Mouse (Mus musculus) liver, embryonic 14.5 days (tissue): ENCODE measurements around the gene Pyroxd2. TPM values are rescaled to one million over a fixed set of nuclear protein-coding genes. Genes with fewer than 3 reads are reported as not detected.

Source experiments
- ATAC-seq: fragments of 200-750 bp; cut with Nextera tagmentation; 2 replicates; pipeline ENCODE4 v1.8.0; 2017; ENCODE audit warnings: moderate number of reproducible peaks, mild to moderate bottlenecking, moderate library complexity; ENCODE audit not compliant: insufficient read depth
- DNase-seq, 3 experiments: peaks; one replicate each; pipeline ENCODE4 v3.0.0-alpha.2; 2012 to 2013; ENCODE audit warnings: low read depth in 3 of 3, low spot score in 3 of 3
- H3K27ac ChIP-seq: fragments of 300-500 bp; sonication (generic); 2 replicates; pipeline ENCODE4 v1.5.1; 2014; ENCODE audit warnings: moderate library complexity, mild to moderate bottlenecking, control low read depth, inconsistent platforms
- H3K27me3 ChIP-seq: fragments of 300-500 bp; sonication (generic); 2 replicates; pipeline ENCODE4 v1.6.1; 2014; ENCODE audit warnings: mild to moderate bottlenecking, low read length, moderate library complexity; ENCODE audit not compliant: control insufficient read depth, insufficient read depth
- H3K36me3 ChIP-seq: fragments of 300-500 bp; sonication (generic); replicated peaks from 2 replicates; pipeline ENCODE4 v1.6.1; 2014; ENCODE audit warnings: low read depth; ENCODE audit not compliant: control insufficient read depth, insufficient read depth
- H3K4me1 ChIP-seq, 2 experiments: fragments of 200-500 bp in 1 of 2; fragments of 300-500 bp in 1 of 2; sonication (generic) in 1 of 2; replicated peaks; 2 replicates each; pipeline ENCODE4 v1.6.1; 2012 to 2014; ENCODE audit warnings: antibody characterized with exemption in 1 of 2, inconsistent platforms in 1 of 2, low read length in 1 of 2; ENCODE audit not compliant: control insufficient read depth in 2 of 2, insufficient read depth in 2 of 2
- H3K4me2 ChIP-seq: fragments of 300-500 bp; sonication (generic); 2 replicates; pipeline ENCODE4 v1.6.1; 2014; ENCODE audit warnings: low read depth, mild to moderate bottlenecking, control low read depth, moderate library complexity
- H3K4me3 ChIP-seq, 2 experiments: fragments of 200-500 bp in 1 of 2; fragments of 300-500 bp in 1 of 2; sonication (generic) in 1 of 2; 2 replicates each; pipeline ENCODE4 v1.5.1; 2012 to 2014; ENCODE audit warnings: low read depth in 2 of 2, low read length in 2 of 2, mild to moderate bottlenecking in 2 of 2, control low read depth in 1 of 2, inconsistent platforms in 1 of 2, moderate library complexity in 1 of 2; ENCODE audit not compliant: insufficient read depth in 1 of 2
- H3K9ac ChIP-seq: fragments of 300-500 bp; sonication (generic); replicated peaks from 2 replicates; pipeline ENCODE4 v1.6.1; 2014; ENCODE audit warnings: mild to moderate bottlenecking, control low read depth, moderate library complexity
- H3K9me3 ChIP-seq: fragments of 300-500 bp; sonication (generic); 2 replicates; pipeline ENCODE4 v1.6.1; 2016; ENCODE audit warnings: low read length, mixed read lengths; ENCODE audit not compliant: control insufficient read depth
- CTCF ChIP-seq: IDR thresholded peaks from 2 replicates; pipeline ENCODE4 v1.5.1; 2016; ENCODE audit warnings: antibody characterized with exemption, low read depth, control low read depth
- EP300 ChIP-seq: IDR thresholded peaks from 2 replicates; pipeline ENCODE4 v1.6.1; 2016; ENCODE audit warnings: antibody characterized with exemption, low read depth
- WGBS: fragments of 180-500 bp; shearing (Covaris S2); extraction: QIAGEN DNeasy Blood & Tissue Kit; methylation state at CpG from one replicate; pipeline ENCODE4 v1.1.7; 2014; ENCODE audit not compliant: insufficient replicate concordance; 5-methylcytosine and 5-hydroxymethylcytosine counted together
- polyA plus RNA-seq, 2 experiments: library from polyadenylated mRNA; depleted of rRNA in 1 of 2; stranded (reverse) in 1 of 2; unstranded in 1 of 2; fragments of >200 nt; fragmentation: Nextera tagmentation in 1 of 2; extraction: Ambion mirVana in 1 of 2; gene quantifications; 2 replicates each; pipeline versions ENCODE4 v1.2.1 to v1.2.3; 2012 to 2014

Pyroxd2 gene
- 2.8 and 3.2 TPM in 2 replicates for polyA plus RNA-seq (2012; rRNA removed)
- 1.4 and 2.0 TPM in 2 replicates for polyA plus RNA-seq (2014; fragmentation: Nextera tagmentation; extraction: Ambion mirVana)

- ATAC-seq (peak; percentile 82), DNase-seq (peak; percentile 62 to 71 (median 66))
- H3K27ac ChIP-seq = peak within 1 kb of the TSS; percentile 28; the same call in 1 of the 2 replicates
- no peaks in the 10 kb centered on the region for H3K27me3 ChIP-seq
- H3K4me1 ChIP-seq = peaks cover 4 to 35% of the 10 kb centered on the region in 2 experiments; a peak in 3 of 4 replicates
- 7% methylated on average over 22 of the region's 22 CpGs for WGBS
- peak within 1 kb of the TSS; percentile 50 to 58 for H3K4me3 ChIP-seq
- TF ChIP-seq CTCF = no peak
- H3K9ac ChIP-seq = peak within 1 kb of the TSS; percentile 23
- peak within 1 kb of the TSS; percentile 72 for H3K4me2 ChIP-seq
- no peaks in the 10 kb centered on the region for H3K9me3 ChIP-seq
- no peaks in the 10 kb centered on the region for H3K36me3 ChIP-seq
Measured at GRCm38 (mm10) chr19:42752363-42752931, at the start of gene Pyroxd2. TSS of gene Pyroxd2 (minus strand) at chr19:42752775.

DNA sequence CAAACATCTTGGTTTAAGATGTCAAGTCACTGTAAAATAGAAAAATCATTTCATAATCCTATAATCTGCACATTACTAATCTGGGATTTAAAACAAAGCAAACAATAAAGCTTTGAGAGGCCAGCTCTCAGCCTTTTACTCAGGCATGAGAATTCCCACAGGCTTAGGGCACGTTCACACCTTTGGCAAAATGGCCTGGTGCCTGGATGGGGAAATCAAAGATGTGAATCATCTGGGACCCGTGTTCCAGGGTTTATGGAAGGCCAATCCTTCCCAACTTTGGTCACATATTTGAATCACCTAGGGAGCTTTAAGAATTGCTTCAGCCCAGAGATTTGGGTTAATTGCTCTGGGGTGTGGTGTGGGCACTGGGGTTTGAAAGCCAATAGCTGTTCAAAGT, 45.3 kb upstream of the Pyroxd2 start:
- no peak overlapping the region for H3K27ac ChIP-seq
- H3K4me1 ChIP-seq = no peaks in the 10 kb centered on the region
- H3K36me3 ChIP-seq = no peaks in the 10 kb centered on the region
- 40% methylated on average over 2 of the region's 2 CpGs for WGBS
- H3K4me2 ChIP-seq = no peak overlapping the region
- H3K27me3 ChIP-seq = peaks cover 10% of the 10 kb centered on the region
- H3K4me3 ChIP-seq = no peak overlapping the region
- TF ChIP-seq EP300 (no peak), CTCF (no peak)
- H3K9me3 ChIP-seq = no peaks in the 10 kb centered on the region
- no peak for DNase-seq
- ATAC-seq = no peak
- no peak overlapping the region for H3K9ac ChIP-seq

GRCm38 (mm10) chr19:42795801-42796200, 43.2 kb upstream of the Pyroxd2 start:
- TF ChIP-seq EP300 (no peak), CTCF (no peak)
- no peak overlapping the region; the same call in 1 of the 2 replicates for H3K4me2 ChIP-seq
- ATAC-seq (no peak), DNase-seq (no peak)
- H3K9me3 ChIP-seq = no peaks in the 10 kb centered on the region
- no peaks in the 10 kb centered on the region for H3K36me3 ChIP-seq
- no peak overlapping the region for H3K27ac ChIP-seq
- peaks cover 10% of the 10 kb centered on the region for H3K27me3 ChIP-seq
- H3K9ac ChIP-seq = no peak overlapping the region
- 31% methylated on average over 9 of the region's 9 CpGs for WGBS
- H3K4me1 ChIP-seq = no peaks in the 10 kb centered on the region
- no peak overlapping the region for H3K4me3 ChIP-seq

DNA sequence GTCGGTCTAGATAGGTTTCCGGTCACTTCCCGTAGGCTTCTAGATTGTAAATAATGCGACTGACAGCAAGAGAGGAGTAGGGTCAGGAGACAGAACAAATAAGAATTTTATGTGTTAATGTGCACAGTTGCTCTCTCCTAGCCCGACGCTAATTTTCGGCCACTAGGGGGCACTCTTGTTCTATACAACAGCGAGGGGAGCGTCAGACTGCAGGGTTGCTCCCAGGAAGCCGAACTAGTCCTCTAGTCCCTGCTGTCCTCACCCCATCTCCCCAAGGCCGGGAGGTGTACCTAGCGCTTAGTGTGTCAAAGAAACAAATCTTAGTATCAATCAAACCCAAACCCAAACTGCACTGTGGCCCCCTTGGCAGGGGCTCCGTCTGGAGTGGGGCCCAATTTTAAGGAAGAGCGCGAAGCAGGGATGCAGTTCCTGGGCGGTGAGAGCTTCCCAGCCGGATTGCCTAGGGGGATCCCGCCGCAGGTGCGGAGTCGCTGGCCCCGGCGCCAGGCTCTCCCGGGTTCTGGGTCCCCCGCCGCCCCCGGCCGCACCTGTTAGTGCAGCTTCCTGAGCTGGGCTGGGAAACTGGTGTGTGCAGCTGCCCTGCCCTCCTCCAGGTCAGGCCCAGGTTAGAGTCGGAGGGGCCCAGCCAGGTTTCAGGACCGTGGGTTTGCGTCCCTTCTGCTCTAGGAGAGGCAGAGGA, 42.5 kb upstream of the Pyroxd2 start:
- WGBS = 2% methylated on average over 27 of the region's 31 CpGs
- Histone ChIP-seq H3K9ac (no peak overlapping the region), H3K9me3 (no peaks in the 10 kb centered on the region), H3K27me3 (peaks cover 10% of the 10 kb centered on the region), H3K4me1 (no peaks in the 10 kb centered on the region), H3K4me3 (peak overlapping the region in 1 of 2 experiments; percentile 15; a peak in 2 of 4 replicates), H3K4me2 (peak overlapping the region; percentile 36), H3K36me3 (no peaks in the 10 kb centered on the region), H3K27ac (no peak overlapping the region)
- ATAC-seq (peak; percentile 26; the same call in 1 of the 2 replicates), DNase-seq (peak; percentile 52 to 59 (median 57))
- TF ChIP-seq EP300 (no peak), CTCF (peak; percentile 86)

- H3K36me3 ChIP-seq = no peaks in the 10 kb centered on the region
- no peaks in the 10 kb centered on the region for H3K9me3 ChIP-seq
- H3K4me3 ChIP-seq = no peak overlapping the region
- H3K9ac ChIP-seq = no peak overlapping the region
- ATAC-seq = 0 out of 2 replicates have a peak, but pooled peaks have one; percentile 11
- H3K27ac ChIP-seq = no peak overlapping the region
- no peaks in the 10 kb centered on the region for H3K27me3 ChIP-seq
- H3K4me2 ChIP-seq = no peak overlapping the region
- DNase-seq = no peak
- TF ChIP-seq CTCF (no peak), EP300 (no peak)
- 28% methylated on average over 5 of the region's 5 CpGs for WGBS
- H3K4me1 ChIP-seq = peaks cover 3 to 13% of the 10 kb centered on the region in 2 experiments; a peak in 3 of 4 replicates
Measured at GRCm38 (mm10) chr19:42788311-42788710, 35.7 kb upstream of the Pyroxd2 start.
